Mouse (Mus musculus): Measurements from ENCODE around the gene Galnt17.
A peak's percentile ranks its signal among the peaks of the same experiment; 100 is the strongest.

Galnt17 gene

GRCm38 (mm10) chr5:131241689-131242088, 66.6 kb downstream of the Galnt17 start:
- peak; percentile 64 to 65 for DNase-seq

- DNase-seq, result no peak
These were observed 68.5 kb downstream of the Galnt17 start for GRCm38 (mm10) chr5:131239813-131240212.

GRCm38 (mm10) chr5:131236906-131237305, 71.4 kb downstream of the Galnt17 start:
- DNase-seq, result peak in 1 of 2 experiments; percentile 35

GRCm38 (mm10) chr5:131233828-131234227, 74.5 kb downstream of the Galnt17 start:
- peak; percentile 59 to 64 for DNase-seq

GRCm38 (mm10) chr5:131231060-131231459, 77.2 kb downstream of the Galnt17 start:
- peak; percentile 60 to 68 for DNase-seq

- no peak for DNase-seq
These were observed 78.6 kb downstream of the Galnt17 start for GRCm38 (mm10) chr5:131229744-131230143.

- DNase-seq, result peak in 1 of 2 experiments; percentile 20
These were observed 84.9 kb downstream of the Galnt17 start for GRCm38 (mm10) chr5:131223416-131223815.

- peak; percentile 87 to 88 for DNase-seq
These were observed 85.6 kb downstream of the Galnt17 start for GRCm38 (mm10) chr5:131222498-131223244.

GRCm38 (mm10) chr5:131218221-131218620, 90.1 kb downstream of the Galnt17 start:
- DNase-seq, result no peak

GRCm38 (mm10) chr5:131211618-131212017, 96.7 kb downstream of the Galnt17 start:
- DNase-seq, result no peak

GRCm38 (mm10) chr5:131201146-131201545, 107.2 kb downstream of the Galnt17 start:
- peak; percentile 62 to 77 for DNase-seq

- DNase-seq, result no peak
These were observed 116.0 kb downstream of the Galnt17 start for GRCm38 (mm10) chr5:131192311-131192710.

- no peak for DNase-seq
These were observed 123.7 kb downstream of the Galnt17 start for GRCm38 (mm10) chr5:131184566-131184965.

- DNase-seq, result peak in 1 of 2 experiments; percentile 31
These were observed 127.1 kb downstream of the Galnt17 start for GRCm38 (mm10) chr5:131181231-131181630.

- DNase-seq, result no peak
These were observed 127.5 kb downstream of the Galnt17 start for GRCm38 (mm10) chr5:131180756-131181155.

- no peak for DNase-seq
These were observed 130.4 kb downstream of the Galnt17 start for GRCm38 (mm10) chr5:131177851-131178250.

GRCm38 (mm10) chr5:131177168-131177567, 131.1 kb downstream of the Galnt17 start:
- DNase-seq, result no peak

- DNase-seq, result no peak
These were observed 139.1 kb downstream of the Galnt17 start for GRCm38 (mm10) chr5:131169186-131169585.

- peak; percentile 74 to 90 for DNase-seq
These were observed 140.9 kb downstream of the Galnt17 start for GRCm38 (mm10) chr5:131167366-131167765.

- DNase-seq, result peak in 1 of 2 experiments; percentile 6
These were observed 142.6 kb downstream of the Galnt17 start for GRCm38 (mm10) chr5:131165681-131166080.

GRCm38 (mm10) chr5:131157866-131158265, 150.4 kb downstream of the Galnt17 start:
- DNase-seq, result no peak

- no peak for DNase-seq
These were observed 152.0 kb downstream of the Galnt17 start for GRCm38 (mm10) chr5:131156323-131156722.

GRCm38 (mm10) chr5:131142606-131143005, 165.7 kb downstream of the Galnt17 start:
- no peak for DNase-seq

- no peak for DNase-seq
These were observed 173.5 kb downstream of the Galnt17 start for GRCm38 (mm10) chr5:131134809-131135208.
